Mouse (Mus musculus) intestine, postnatal 0 days (tissue): ENCODE data around the gene Tead2. TPM values are rescaled to one million over a fixed set of nuclear protein-coding genes. Genes with fewer than 3 reads are reported as not detected.

ENCODE experiments used
- ATAC-seq: fragments of 200-750 bp; cut with Nextera tagmentation; 2 replicates; pipeline ENCODE4 v1.8.0; 2017; ENCODE audit warnings: mild to moderate bottlenecking, moderate TSS enrichment, moderate library complexity
- H3K27ac ChIP-seq: fragments of 300-500 bp; sonication (generic); 2 replicates; pipeline ENCODE4 v1.5.1; 2014; ENCODE audit warnings: mild to moderate bottlenecking, low read depth, low read length, moderate library complexity
- H3K27me3 ChIP-seq: fragments of 300-500 bp; sonication (generic); replicated peaks from 2 replicates; pipeline ENCODE4 v1.6.1; 2014; ENCODE audit warnings: low read length, mixed read lengths; ENCODE audit not compliant: control insufficient read depth, insufficient read depth
- H3K36me3 ChIP-seq: fragments of 300-500 bp; sonication (generic); 2 replicates; pipeline ENCODE4 v1.6.1; 2014; ENCODE audit warnings: mild to moderate bottlenecking, moderate library complexity; ENCODE audit not compliant: control insufficient read depth, insufficient read depth
- H3K4me1 ChIP-seq: fragments of 300-500 bp; sonication (generic); replicated peaks from 2 replicates; pipeline ENCODE4 v1.6.1; 2014; ENCODE audit warnings: antibody characterized with exemption, low read length, mixed read lengths; ENCODE audit not compliant: control insufficient read depth, insufficient read depth
- H3K4me2 ChIP-seq: fragments of 300-500 bp; sonication (generic); replicated peaks from 2 replicates; pipeline ENCODE4 v1.6.1; 2014; ENCODE audit warnings: low read depth, mild to moderate bottlenecking, moderate library complexity
- H3K4me3 ChIP-seq: fragments of 300-500 bp; sonication (generic); 2 replicates; pipeline ENCODE4 v1.5.1; 2014; ENCODE audit warnings: low read depth, low read length
- H3K9ac ChIP-seq: fragments of 300-500 bp; sonication (generic); 2 replicates; pipeline ENCODE4 v1.6.1; 2014; ENCODE audit warnings: mild to moderate bottlenecking, low read depth, low read length
- H3K9me3 ChIP-seq: fragments of 300-500 bp; sonication (generic); 2 replicates; pipeline ENCODE4 v1.6.1; 2016; ENCODE audit warnings: mixed run types; ENCODE audit not compliant: control insufficient read depth
- CTCF ChIP-seq: sonication (generic); IDR thresholded peaks from 2 replicates; pipeline ENCODE4 v1.5.1; 2016; ENCODE audit warnings: low read depth, mild to moderate bottlenecking, control low read depth, antibody characterized with exemption, moderate library complexity
- WGBS: fragments of 180-500 bp; shearing (Covaris S2); extraction: QIAGEN DNeasy Blood & Tissue Kit; methylation state at CpG from one replicate; pipeline ENCODE4 v1.1.7; 2014; 5-methylcytosine and 5-hydroxymethylcytosine counted together
- polyA plus RNA-seq: library from polyadenylated mRNA; unstranded; fragments of >200 nt; fragmentation: Nextera tagmentation; extraction: Ambion mirVana; gene quantifications from 2 replicates; pipeline ENCODE4 v1.2.1, GENCODE M21; 2015

The Tead2 gene
- polyA plus RNA-seq, 1 experiment from 2014 or later: 20.8 TPM

GRCm38 (mm10) chr7:45193406-45193805 is 22.1 kb upstream of the Tead2 start:
- TF ChIP-seq CTCF: peak; percentile 30; the same call in 1 of the 2 replicates
- Histone ChIP-seq H3K4me1 (no peaks in the 10 kb centered on the region), H3K9ac (no peak overlapping the region), H3K4me3 (no peak overlapping the region), H3K27me3 (peaks cover 22% of the 10 kb centered on the region; the same call in 1 of the 2 replicates), H3K27ac (no peak overlapping the region), H3K4me2 (no peak overlapping the region), H3K36me3 (no peaks in the 10 kb centered on the region), H3K9me3 (no peaks in the 10 kb centered on the region)
- WGBS: 76% methylated on average over 5 of the region's 5 CpGs
- no peak for ATAC-seq

- H3K4me3 ChIP-seq: no peak overlapping the region
- no peak overlapping the region for H3K4me2 ChIP-seq
- H3K27ac ChIP-seq: no peak overlapping the region
- H3K4me1 ChIP-seq: no peaks in the 10 kb centered on the region
- ATAC-seq: no peak
- no peak overlapping the region for H3K9ac ChIP-seq
- H3K36me3 ChIP-seq: no peaks in the 10 kb centered on the region
- peaks cover 19% of the 10 kb centered on the region; the same call in 1 of the 2 replicates for H3K27me3 ChIP-seq
- no peak for TF ChIP-seq CTCF
- no peaks in the 10 kb centered on the region for H3K9me3 ChIP-seq
- WGBS: 69% methylated on average over 17 of the region's 17 CpGs
Measured at GRCm38 (mm10) chr7:45193871-45194785, 21.4 kb upstream of the Tead2 start.

DNA sequence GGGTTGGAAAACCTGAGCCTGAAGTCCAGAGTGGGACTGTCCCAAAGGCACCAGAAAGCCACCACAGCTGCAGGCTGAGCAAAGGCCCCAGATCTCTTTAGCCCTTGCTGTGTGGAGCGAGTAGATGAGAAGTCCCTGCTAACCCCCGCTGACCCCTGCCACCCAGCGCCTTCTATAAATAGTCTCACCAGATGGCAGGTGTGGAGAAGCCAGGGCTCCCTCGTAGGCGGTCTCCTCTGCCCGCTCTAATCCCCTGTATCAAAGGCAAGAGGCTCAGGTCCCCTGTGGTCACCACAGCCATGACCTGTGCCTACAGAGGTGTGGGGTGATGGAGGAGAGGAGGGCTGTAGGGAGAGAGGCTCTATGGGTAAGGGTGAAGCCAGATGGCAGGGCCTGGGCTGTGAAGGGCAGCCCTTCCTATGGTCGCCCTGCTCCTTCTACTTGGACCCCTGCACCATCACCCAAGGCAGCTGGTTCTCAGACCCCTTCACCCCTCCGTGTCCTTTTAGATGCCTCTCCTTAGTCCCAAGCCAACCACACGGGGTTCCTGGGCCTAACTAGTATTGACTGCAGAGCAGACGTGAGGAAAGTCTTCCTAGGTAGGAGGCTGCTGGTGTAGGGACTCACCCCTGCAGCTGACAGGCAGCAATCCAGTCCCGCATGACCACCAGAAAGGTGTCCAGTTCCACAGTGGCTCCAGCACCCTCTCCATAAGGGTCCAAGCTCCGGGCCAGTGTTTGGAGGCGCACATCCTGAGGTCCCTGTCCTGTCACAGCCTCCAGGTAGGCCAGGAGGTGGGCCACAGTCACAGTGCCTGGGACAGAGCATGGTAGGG is 20.0 kb upstream of the Tead2 start:
- Histone ChIP-seq H3K9me3 (no peaks in the 10 kb centered on the region), H3K9ac (no peak overlapping the region), H3K27ac (no peak overlapping the region), H3K4me1 (no peaks in the 10 kb centered on the region), H3K4me3 (no peak overlapping the region), H3K4me2 (no peak overlapping the region), H3K36me3 (no peaks in the 10 kb centered on the region), H3K27me3 (peaks cover 6% of the 10 kb centered on the region; the same call in 1 of the 2 replicates)
- TF ChIP-seq CTCF: no peak
- 71% methylated on average over 13 of the region's 13 CpGs for WGBS
- no peak for ATAC-seq

- Histone ChIP-seq H3K36me3 (no peaks in the 10 kb centered on the region), H3K9ac (no peak overlapping the region), H3K27me3 (peaks cover 3% of the 10 kb centered on the region; the same call in 1 of the 2 replicates), H3K4me3 (no peak overlapping the region), H3K27ac (no peak overlapping the region), H3K4me2 (no peak overlapping the region), H3K4me1 (no peaks in the 10 kb centered on the region), H3K9me3 (no peaks in the 10 kb centered on the region)
- no peak for ATAC-seq
- no peak for TF ChIP-seq CTCF
- 85% methylated on average over 4 of the region's 4 CpGs for WGBS
Measured at GRCm38 (mm10) chr7:45196176-45196535, 19.4 kb upstream of the Tead2 start.

GRCm38 (mm10) chr7:45196994-45197393 is 18.6 kb upstream of the Tead2 start:
- no peaks in the 10 kb centered on the region for H3K36me3 ChIP-seq
- 73% methylated on average over 5 of the region's 5 CpGs for WGBS
- peaks cover 3% of the 10 kb centered on the region; the same call in 1 of the 2 replicates for H3K27me3 ChIP-seq
- no peak for TF ChIP-seq CTCF
- H3K4me2 ChIP-seq: no peak overlapping the region
- H3K4me1 ChIP-seq: no peaks in the 10 kb centered on the region
- ATAC-seq: no peak
- no peaks in the 10 kb centered on the region for H3K9me3 ChIP-seq
- no peak overlapping the region for H3K4me3 ChIP-seq
- no peak overlapping the region for H3K9ac ChIP-seq
- no peak overlapping the region for H3K27ac ChIP-seq

- Histone ChIP-seq H3K9me3 (no peaks in the 10 kb centered on the region), H3K36me3 (no peaks in the 10 kb centered on the region), H3K4me2 (no peak overlapping the region), H3K27ac (no peak overlapping the region), H3K9ac (no peak overlapping the region), H3K4me3 (no peak overlapping the region), H3K4me1 (no peaks in the 10 kb centered on the region), H3K27me3 (peaks cover 6% of the 10 kb centered on the region; the same call in 1 of the 2 replicates)
- TF ChIP-seq CTCF: peak; percentile 95
- ATAC-seq: peak; percentile 28; the same call in 1 of the 2 replicates
- 13% methylated on average over 5 of the region's 5 CpGs for WGBS
Measured at GRCm38 (mm10) chr7:45198435-45198834, 17.1 kb upstream of the Tead2 start.
